ENCODE assay signal across 7 mouse cellular contexts in genomic region chr2:18609075-18609867, GRCm38 (mm10).
DNase-seq lines count a peak whose midpoint lies in the region; ATAC-seq lines count a peak whose summit lies in the region.

No protein-coding gene starts in this region.

- H3K4me1 ChIP-seq in heart, embryonic 10.5 days = peaks cover 23% of the 10 kb centered on the region
- peaks cover 20% of the 10 kb centered on the region for H3K4me1 ChIP-seq in megakaryocyte, embryonic 14.5 days
- peaks cover 19% of the 10 kb centered on the region for H3K4me1 ChIP-seq in stomach, embryonic 15.5 days

- H3K9ac ChIP-seq in stomach, embryonic 15.5 days = peak overlapping the region; percentile 9; the same call in 1 of the 2 replicates

- no peaks in the 10 kb centered on the region for H3K9me3 ChIP-seq in heart, embryonic 10.5 days
- H3K9me3 ChIP-seq in megakaryocyte, embryonic 14.5 days = 0 out of 2 replicates have a peak, but pooled peaks cover 4% of the 10 kb centered on the region
- H3K9me3 ChIP-seq in stomach, embryonic 15.5 days = no peaks in the 10 kb centered on the region

- H3K27me3 ChIP-seq in heart, embryonic 10.5 days (ENCODE audit: insufficient read depth, poor library complexity, severe bottlenecking) = peaks cover 72% of the 10 kb centered on the region
- H3K27me3 ChIP-seq in megakaryocyte, embryonic 14.5 days (replicated peaks) = peaks cover 22% of the 10 kb centered on the region
- H3K27me3 ChIP-seq in stomach, embryonic 15.5 days (replicated peaks) = no peaks in the 10 kb centered on the region

- peak overlapping the region; percentile 88 for H3K4me2 ChIP-seq in stomach, embryonic 15.5 days

- DNase-seq in urinary bladder, adult 2 months (ENCODE audit: low spot score) = peak; percentile 24
- no peak for DNase-seq in urinary bladder, postnatal 10 days (ENCODE audit: low spot score)
- DNase-seq in cerebellum, adult 9-11 months = peak; percentile 67
- no peak for DNase-seq in heart, embryonic 10.5 days (ENCODE audit: low spot score)
- peak; percentile 8 for DNase-seq in kidney, adult 9 months

- peak overlapping the region; percentile 62 for H3K4me3 ChIP-seq in heart, embryonic 10.5 days
- peak overlapping the region; percentile 91 for H3K4me3 ChIP-seq in megakaryocyte, embryonic 14.5 days (replicated peaks)
- H3K4me3 ChIP-seq in stomach, embryonic 15.5 days (replicated peaks) = peak overlapping the region; percentile 45

- peak; percentile 43; the same call in 1 of the 2 replicates for ATAC-seq in stomach, embryonic 15.5 days (ENCODE audit: insufficient read depth, low FRiP score, low read depth)

- WGBS in heart, embryonic 10.5 days = under 1% methylated on average over 51 of the region's 51 CpGs
- 3% methylated on average over 50 of the region's 51 CpGs for WGBS in stomach, embryonic 15.5 days

- no peaks in the 10 kb centered on the region for H3K36me3 ChIP-seq in heart, embryonic 10.5 days
- H3K36me3 ChIP-seq in megakaryocyte, embryonic 14.5 days (replicated peaks; ENCODE audit: low read length) = no peaks in the 10 kb centered on the region
- no peaks in the 10 kb centered on the region for H3K36me3 ChIP-seq in stomach, embryonic 15.5 days

- H3K27ac ChIP-seq in heart, embryonic 10.5 days = peak overlapping the region; percentile 56; the same call in 1 of the 2 replicates
- H3K27ac ChIP-seq in stomach, embryonic 15.5 days = no peak overlapping the region

Comparison
In these comparisons a context has a peak if more than half of its experiments do, and no peak if none do; other contexts are left out.
1. DNase-seq: peak in urinary bladder, adult 2 months (single experiment), cerebellum, adult 9-11 months (single experiment) and kidney, adult 9 months (single experiment); none in urinary bladder, postnatal 10 days (single experiment) and heart, embryonic 10.5 days (single experiment).
2. Peak in every context shown above with its lines, with median percentiles within 50 percentile points of each other: H3K4me3 ChIP-seq.